Mouse (Mus musculus) gastrocnemius, postnatal 4 days (tissue): ENCODE data around the gene Ciao2a. TPM values are rescaled to one million over a fixed set of nuclear protein-coding genes. Genes with fewer than 3 reads are reported as not detected.

Experiments used
- DNase-seq, 2 experiments: peaks; one replicate each; pipeline ENCODE4 v3.0.0; 2021 to 2022; ENCODE audit warnings: low spot score in 2 of 2, mixed read lengths in 2 of 2
- long read RNA-seq, 2 experiments: library from polyadenylated mRNA; stranded (forward); transcript quantifications; one replicate each; pipeline ENCODE4 v2.0.0; 2021
- total RNA-seq, 2 experiments: library from RNA; stranded (reverse); gene quantifications; 2 replicates each; pipeline ENCODE4 v1.2.3; 2021

The Ciao2a gene
- 10 to 100 TPM; 50.4 to 57.5 TPM for total RNA-seq
- long read RNA-seq, experiment 1, transcript Ciao2a-201 (5 exons, 1,240 nt) = major isoform, 49 of 51 reads
- long read RNA-seq, experiment 1, partial matches to known transcripts = 1 of 51 reads
- long read RNA-seq, experiment 1, other reads (novel, unspliced or antisense) = 1 of 51 reads
- long read RNA-seq, experiment 2, transcript Ciao2a-201 (5 exons, 1,240 nt) = major isoform, 64 of 67 reads
- long read RNA-seq, experiment 2, partial matches to known transcripts = 1 of 67 reads
- long read RNA-seq, experiment 2, other reads (novel, unspliced or antisense) = 2 of 67 reads

DNA sequence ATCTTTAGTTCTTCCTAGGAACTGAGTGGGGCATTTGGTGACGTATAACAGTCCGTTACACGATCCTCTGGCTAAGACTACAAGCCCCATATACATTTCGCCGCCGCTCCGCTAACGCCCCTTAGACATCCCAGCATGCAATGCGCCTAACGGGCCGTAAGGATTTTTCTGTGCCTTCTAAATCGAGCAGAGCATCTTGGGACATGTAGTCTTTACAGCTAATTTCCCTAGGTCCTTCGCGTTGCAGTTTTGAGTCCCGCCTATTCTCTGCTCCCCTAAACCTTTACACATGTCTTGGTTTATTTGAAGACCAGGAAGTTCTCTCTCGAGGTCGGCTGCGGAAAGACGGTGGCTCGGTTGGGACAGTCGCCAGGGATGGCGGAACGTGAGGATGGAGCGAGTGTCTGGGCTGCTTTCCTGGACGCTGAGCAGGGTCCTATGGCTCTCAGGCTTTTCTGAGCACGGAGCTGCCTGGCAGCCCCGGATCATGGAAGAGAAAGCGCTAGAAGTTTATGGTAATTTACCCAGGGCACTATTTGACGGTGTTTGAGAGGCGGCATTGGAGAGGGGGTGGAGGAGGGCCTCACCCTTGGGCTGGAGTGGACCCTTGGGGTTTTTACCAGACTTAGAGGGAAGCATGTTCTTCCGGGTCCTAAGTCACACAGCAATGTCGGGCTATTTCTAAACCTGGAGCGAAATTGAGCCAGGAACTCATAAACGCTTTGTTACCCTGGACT, at the start of gene Ciao2a, which contains the start of gene Snx1:
Gene Ciao2a, plus strand, starts transcription at position 156 of the 737 bp plus-strand sequence.
Gene Snx1, minus strand, starts transcription at position 132 of the 737 bp plus-strand sequence.
- DNase-seq = peak; percentile 71 to 91

DNA sequence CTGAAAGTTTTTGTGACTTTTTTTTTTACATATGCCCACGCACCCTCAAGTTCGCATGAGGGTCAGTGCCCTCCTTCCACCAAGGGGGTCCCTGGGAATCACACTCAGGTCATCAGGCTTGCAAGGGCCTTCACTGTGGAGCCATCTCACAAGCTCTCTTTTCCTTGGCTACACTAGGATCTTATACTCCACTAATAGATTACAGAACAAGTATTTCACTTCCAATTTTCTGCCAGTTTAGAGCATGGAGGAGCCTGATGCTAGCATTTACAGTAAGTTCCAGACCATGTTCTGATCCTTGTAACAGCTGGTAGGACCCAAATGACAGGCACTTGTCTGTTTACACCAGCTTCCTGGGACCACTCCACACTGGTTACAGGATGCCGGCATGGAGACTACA, 48.3 kb upstream of the Ciao2a start:
- no peak for DNase-seq

DNA sequence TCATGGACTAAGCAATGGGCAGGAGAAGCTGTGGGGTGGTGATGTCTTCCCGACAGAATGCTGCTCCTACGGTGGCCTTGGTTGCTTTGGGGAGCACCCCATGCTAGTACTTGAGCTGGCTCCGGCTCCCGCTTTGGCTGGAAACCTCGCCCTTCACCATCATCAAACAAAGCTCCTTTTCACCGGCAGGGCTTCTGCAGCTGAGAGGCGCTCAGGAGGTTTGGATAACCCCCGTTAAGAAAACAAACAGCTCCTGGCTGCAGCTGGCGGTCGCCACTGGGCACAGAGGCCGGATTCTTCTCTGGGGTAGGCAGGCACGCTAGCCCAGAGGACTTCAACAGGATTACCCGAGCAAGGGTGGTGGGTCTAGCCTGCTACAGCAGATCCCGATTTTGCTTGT, 47.9 kb upstream of the Ciao2a start:
- DNase-seq = no peak

DNA sequence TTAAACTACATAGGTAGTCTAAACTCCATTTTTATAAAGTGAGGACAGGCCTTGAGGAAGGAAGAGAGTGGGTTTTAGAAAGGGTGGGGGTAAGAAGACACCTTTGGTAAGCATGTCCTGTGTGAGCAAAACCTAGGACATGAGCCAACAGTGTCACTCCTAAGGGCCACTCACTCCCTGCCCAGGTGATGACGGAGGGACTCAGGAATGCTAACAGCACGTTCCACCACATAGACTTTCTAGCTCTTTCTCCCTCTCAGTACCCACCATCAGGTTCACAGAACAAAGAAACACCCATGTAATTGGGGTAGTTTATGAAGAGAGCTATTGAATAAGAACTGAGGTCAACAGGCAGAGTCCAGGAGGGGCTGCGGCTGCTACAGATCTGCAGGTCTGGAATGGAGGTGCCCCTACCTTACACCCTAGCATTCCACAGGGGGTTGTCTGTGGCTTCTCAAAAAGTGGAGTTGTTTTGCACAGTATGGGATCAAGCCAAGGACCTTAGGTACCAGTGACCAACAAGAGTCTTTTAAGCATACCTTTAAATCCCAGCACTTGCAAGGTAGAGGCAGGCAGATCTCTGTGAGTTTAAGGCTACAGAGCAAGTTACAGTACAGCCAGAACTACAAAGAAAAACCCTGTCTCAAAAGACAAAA, 45.5 kb upstream of the Ciao2a start:
- DNase-seq = no peak

DNA sequence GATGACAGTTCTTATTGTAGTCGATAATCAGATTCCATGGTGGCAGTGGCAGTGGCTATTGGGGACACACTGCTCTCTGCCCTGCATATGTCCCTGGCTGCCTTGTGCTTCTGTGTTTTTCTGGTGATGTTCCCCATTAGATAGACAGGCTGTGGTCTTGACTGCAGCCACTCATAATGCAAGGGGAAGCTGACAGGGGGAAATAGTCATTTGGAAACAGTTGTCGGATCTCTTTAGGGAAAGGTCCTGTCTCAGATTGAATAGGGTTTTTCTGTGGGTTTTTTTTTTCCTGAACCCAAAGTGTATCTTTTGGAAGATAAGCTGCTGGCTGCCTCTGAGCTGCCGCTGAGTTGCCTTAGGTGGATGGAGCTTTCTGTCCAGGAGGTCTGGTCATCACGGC, 44.4 kb upstream of the Ciao2a start:
- DNase-seq = no peak

DNA sequence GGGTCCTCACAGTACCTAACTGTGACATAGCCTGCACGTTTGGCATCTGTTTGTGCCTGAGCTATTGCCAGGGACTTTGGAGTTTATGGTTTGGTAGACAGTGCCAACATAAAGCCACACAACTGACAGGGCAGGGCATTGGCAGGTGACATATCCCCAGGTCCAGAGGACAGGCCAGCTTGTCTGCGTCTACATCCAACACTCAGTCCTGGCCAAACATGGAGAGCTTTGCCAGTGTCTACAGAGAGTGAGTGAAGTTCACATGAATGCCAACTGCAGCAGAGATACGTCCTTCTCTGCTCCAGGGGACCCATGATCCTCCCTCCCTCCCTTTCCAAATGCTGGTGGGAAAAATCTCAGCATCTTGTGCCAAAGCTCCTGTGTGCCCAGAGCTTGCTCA, 42.2 kb upstream of the Ciao2a start:
- DNase-seq = no peak

DNA sequence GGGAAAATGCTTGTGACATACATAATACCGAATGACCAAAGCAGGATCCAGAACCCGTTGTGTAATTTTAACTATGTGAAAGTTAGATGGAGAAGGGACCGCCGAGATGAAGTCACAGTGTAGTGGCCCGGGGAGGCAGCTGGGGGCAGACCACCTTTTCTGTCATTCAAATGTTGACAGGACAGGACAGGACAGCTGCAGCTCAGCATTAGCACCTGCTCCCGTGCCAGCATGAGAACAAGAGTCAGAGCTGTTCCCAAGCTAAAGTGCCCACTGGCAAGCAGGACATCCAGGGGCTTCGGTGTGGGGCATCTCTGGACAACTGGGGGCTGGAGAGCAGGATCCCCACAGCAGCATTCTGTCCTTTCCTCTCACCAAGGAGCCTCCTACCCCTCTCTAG, 39.3 kb upstream of the Ciao2a start:
- no peak for DNase-seq

DNA sequence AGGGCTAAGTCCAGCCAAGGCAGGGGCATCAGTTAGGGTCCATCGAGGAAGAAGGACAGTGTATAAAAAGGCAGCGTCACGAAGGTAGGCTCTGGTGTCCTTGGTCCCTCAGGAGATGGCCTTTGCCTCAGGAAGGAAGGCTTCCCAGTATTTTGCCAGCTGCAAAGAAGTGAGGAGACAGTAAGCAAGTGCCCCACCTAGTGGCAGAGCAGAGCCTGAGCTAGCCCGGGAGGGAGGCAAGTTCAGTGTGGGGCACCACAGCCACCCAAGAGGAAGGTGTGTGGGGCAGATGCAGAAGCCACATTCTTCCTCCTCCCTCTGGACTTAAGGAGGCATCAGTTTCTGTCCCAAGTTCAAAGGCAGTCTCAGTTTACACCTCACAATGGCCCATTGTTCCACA, 38.0 kb upstream of the Ciao2a start:
- DNase-seq = peak in 1 of 2 experiments; percentile 40

DNA sequence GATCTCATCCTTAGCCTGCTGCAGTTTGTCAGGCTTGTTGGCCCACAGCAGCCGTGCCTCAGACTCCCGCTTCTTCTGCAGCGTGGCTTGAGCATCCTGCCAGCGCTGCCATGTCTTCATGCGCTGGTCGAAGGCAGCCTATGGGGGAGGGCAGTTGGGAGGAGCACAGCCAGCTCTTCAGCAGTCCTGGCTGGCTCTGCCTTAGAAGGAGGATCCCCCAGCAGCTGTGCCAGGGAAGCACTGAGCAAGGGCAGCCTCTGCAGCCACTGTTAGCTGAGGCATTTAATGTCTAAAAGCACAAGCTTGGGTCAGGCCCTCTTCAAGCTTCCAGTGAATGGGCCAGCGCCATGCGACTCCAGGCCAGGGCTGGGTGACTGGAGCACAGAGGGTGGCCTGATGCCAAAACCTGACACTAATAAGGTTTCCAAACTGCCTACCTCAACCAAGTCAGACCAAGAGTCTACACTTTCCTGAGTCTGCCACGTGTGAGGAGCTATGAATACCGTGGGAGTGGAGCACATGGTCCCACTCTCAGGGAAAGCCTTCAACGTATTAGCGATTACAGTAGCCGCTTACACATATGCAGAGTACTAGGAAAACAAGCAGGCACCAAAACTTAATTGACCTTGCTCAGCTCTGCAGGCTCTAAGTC, 35.7 kb upstream of the Ciao2a start:
- DNase-seq = no peak

DNA sequence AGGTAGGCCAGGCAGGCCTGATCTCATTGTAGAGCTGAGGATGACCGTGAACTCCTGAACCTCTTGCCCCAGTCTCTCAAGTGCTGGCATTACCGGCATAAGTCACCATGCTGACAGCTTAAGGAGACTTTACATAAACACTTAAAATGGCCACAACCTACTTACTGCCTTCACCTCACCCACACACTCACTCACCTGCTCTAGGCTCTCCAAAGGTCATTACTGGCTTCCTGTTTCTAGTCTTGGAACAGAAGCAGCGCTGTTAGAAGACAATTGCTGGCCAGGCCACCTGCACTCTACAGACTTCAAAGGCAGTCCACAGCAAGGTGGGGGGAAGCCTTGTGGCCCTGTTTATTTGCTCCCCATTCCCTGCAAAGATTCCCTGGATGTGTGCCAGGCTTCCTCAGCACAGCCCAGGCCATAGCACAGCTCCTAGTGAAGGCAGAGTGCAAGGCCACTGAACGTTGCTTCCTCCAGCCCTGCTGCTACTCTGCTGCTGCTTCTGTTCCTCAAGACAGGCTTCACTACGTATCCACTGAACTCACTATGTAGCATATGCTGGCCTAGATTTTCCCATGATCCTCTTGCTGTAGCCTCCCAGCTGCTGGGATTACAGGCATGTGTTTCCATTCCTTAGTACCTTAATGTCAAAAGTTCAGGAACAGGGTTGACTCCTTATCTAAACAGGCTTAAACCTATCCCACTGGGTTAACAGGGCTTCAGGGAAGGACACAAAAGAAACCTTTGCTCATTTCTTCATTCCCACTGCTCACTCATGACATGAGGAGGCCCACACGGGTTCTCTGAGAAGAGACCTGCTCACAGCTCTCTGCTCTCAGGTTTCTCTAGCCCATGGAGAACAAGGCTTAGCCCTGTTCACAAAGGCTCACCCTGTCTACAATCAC, 34.8 kb upstream of the Ciao2a start:
- DNase-seq = no peak

DNA sequence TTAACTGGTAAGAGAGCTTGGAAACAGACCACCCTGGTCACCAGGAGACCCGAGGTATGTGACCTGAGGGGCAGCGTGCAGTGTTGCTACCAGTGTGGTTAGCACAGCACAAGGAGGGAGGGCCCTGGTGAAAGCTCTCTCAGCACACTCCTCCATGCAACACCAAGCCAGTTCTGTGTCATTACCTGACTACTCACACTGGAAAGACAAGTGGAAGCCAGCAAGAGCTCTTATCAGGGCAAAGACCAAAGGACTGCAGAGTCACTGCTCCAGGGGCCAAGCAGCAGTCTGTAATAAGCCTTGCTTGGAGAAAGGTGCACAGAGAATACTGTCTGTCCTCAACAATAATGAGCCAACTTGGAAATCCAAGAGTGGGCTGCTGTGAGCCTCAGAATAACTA, 33.7 kb upstream of the Ciao2a start:
- no peak for DNase-seq

DNA sequence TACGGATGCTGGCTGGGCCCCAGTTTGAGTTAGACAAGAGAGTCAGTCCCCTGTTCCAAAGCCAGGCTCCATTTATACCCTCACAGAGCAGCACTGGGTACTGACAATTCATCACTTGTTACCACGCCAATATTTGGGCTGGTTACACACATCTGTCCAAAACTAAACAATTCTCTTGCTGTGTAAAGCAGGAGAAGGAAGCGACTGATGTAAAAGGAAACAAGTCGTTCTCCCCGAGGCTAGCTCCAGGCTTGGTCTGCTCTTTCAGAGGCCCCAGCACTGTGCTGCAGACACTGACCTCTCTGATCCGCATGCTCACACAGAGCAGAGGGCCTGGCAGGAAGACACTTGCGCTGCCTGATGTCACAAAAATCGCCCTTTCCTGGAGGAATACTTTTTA, 24.8 kb upstream of the Ciao2a start:
- DNase-seq = no peak

DNA sequence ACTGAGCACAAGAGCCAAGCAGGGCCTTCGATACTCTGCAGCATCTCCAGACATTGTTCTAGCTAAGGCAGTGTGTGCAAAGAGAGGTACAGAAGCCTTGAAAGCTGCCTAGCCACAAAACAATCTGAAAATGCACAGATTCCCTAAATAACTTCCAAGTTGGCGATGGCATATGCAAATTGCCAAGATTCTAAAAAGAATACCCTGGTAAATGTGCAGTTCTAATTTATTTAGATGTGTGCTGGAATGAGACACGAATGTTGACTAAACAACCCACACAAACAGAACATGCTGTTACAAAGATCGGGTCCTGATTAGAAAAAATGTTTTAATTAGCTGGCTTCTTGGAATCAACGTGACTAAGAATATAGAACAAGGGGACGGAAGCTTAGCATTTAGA, 23.7 kb upstream of the Ciao2a start:
- no peak for DNase-seq

DNA sequence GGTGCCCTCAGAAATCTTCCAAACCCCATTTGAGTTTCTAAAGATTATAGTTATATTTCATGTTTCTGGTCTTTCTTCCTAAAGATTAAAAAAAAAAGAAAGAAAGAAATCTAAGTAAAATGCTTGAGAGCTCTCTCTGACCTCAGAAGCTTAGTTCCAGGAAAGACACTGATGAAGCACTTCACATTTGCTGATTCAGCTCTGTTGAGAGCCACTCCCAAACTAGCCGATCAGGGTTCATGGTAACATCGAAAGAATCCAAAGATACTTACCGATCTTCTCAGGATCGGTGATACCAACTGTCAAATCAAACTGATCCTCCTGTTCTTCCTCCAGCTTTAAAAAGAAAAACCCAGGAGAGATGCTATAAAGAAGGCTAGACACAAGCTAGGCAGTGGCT, 21.8 kb upstream of the Ciao2a start:
- DNase-seq = no peak

DNA sequence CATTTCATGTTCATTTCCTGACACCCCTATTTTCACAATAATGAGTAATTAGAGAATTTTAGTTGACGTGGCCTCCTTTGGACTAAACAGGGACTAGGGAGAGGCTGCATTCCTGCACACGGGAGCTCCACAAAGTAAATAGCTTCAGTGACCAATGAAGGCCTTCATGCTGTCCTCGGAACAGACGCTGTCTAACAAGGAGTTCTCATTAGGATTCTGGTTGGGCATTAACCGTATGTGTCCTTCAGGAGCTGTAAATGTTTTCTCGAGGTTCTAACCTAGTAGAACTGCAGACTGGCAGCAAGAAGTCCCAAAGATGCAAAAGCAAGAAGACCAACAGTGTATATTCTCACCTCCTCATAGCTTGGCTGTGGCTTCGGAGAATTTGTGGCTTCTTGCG, 21.2 kb upstream of the Ciao2a start:
- DNase-seq = no peak

DNA sequence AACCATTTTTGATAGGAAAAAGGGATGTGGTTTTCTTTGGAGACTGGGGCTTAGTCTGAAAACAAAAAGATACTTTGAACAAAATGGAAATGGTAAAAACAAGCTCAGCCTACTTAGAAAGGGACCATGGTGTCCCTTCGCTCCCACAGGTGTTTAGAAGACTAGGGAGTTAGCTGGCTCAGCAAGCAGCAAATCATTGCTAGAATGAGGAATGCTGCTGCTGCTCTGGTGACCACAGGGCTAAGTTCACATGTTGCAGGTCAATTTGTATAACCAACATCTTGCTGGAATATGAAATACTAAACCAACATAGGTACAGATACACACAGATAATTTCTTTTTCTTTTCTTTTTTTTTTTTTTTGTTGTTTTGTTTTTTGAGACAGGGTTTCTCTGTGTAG, 16.8 kb upstream of the Ciao2a start:
- DNase-seq = no peak

DNA sequence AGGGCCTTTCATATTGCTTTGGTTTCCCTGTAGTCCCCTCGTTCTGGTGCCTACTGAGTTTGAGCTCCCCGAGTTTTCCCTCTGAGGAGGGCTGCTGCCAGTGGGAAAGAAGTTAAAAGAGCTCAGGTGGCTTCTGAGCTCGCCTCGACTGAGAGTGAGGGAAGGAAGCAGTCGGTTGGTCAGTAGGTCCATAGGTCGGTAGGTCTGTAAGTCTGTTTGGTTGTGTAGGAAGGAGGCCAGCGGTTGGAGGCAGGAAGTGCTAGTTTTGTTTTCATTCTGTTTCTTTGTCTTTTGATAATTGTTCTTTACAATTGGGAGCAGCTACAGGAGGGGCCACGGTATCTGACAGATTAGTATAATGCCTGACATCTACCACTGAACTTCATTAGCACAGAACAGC, 16.3 kb upstream of the Ciao2a start:
- DNase-seq = no peak

DNA sequence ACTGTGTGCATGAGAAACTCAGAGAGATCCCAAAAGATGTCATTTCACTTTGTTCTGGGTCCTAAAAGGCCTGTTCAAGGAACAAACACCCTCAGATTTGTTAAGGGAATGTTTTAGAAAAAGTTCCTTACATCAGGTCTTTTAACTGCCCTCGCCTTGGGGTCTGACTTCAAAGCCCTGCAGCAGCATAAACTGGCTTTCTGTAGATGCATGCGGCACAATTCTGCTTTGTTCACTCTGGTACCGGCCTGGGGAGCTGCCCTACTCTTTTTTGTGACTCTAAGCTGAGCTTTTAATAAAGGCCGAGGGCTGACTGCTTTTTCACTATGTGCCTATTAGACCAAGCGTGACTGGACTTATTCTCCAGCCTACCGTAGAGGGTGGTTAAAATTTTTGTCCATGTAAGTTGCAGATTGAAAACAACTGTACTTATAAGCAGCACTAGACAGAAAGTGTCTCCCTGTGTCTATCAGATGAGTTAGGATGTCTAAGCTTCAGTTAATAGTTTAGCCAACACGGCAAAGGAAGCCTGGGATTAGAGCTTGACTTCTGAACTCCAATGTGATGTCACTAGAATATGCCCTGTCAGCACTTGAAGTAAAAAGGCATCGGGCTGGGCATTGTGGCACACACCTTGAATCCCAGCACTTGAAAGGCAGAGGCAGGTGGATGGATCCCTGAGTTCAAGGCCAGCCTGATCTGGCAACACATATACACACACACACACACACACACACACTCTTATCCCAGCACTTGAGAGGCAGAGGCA, 15.6 kb upstream of the Ciao2a start:
- DNase-seq = no peak

DNA sequence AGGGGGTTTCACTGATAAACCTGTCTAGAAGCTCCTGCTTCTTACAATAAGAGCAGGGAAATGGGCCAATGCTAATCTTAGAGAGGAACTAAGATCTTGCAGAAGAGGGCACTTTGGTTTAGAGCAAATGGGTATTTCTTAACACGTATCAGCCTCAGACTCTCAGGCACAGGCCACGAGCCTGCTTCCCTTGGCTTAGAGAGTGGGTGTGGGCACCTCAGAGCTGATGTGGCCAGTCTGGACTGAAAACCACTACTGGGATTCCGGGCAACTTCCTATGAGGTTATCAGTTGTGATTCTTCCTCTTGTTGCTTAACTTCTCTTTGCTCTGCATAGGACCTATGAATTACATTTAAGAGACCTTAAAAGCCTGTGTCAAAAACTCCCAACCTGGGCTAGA, 12.1 kb upstream of the Ciao2a start:
- DNase-seq = no peak

DNA sequence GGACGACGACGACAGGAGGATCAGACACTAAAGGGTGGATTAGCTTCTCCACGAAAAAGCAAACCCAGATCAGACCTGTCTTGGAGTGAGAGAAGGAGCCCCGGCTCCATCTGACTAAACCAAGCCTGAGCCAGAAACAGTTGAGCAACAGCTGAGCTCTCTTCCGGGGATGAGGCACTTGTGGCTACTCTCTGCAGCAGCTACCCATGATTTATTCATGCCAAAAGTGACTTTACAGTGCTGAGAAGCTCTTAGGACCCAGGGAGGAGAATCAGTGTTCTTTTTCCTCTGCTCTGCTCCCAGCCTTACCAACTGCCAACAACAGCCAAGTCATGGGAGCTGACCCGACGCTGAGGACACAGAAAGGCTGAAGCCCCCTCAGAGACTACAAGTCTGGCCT, 9.5 kb upstream of the Ciao2a start:
- DNase-seq = peak in 1 of 2 experiments; percentile 19
